Mouse (Mus musculus) forebrain, embryonic 15.5 days (tissue): Measurements from ENCODE around the gene Necap2. TPM values are rescaled to one million over a fixed set of nuclear protein-coding genes. Genes with fewer than 3 reads are reported as not detected.

ENCODE experiments used
- ATAC-seq: fragments of 200-750 bp; cut with Nextera tagmentation; replicated peaks from 2 replicates; pipeline ENCODE4 v1.8.0; 2017; ENCODE audit warnings: mild to moderate bottlenecking, moderate TSS enrichment, moderate library complexity
- H3K27ac ChIP-seq: fragments of 300-500 bp; sonication (generic); replicated peaks from 2 replicates; pipeline ENCODE4 v1.5.1; 2015; ENCODE audit warnings: mild to moderate bottlenecking, inconsistent platforms
- H3K27me3 ChIP-seq: fragments of 300-500 bp; sonication (generic); 2 replicates; pipeline ENCODE4 v1.6.1; 2015; ENCODE audit warnings: inconsistent platforms
- H3K36me3 ChIP-seq: fragments of 300-500 bp; sonication (generic); 2 replicates; pipeline ENCODE4 v1.6.1; 2015; ENCODE audit warnings: mild to moderate bottlenecking, inconsistent platforms
- H3K4me1 ChIP-seq: fragments of 300-500 bp; sonication (generic); 2 replicates; pipeline ENCODE4 v1.6.1; 2015; ENCODE audit warnings: inconsistent platforms
- H3K4me2 ChIP-seq: fragments of 300-500 bp; sonication (generic); replicated peaks from 2 replicates; pipeline ENCODE4 v1.6.1; 2015; ENCODE audit warnings: mild to moderate bottlenecking, inconsistent platforms
- H3K4me3 ChIP-seq: fragments of 300-500 bp; sonication (generic); 2 replicates; pipeline ENCODE4 v1.5.1; 2015; ENCODE audit warnings: mild to moderate bottlenecking, inconsistent platforms
- H3K9ac ChIP-seq: fragments of 300-500 bp; sonication (generic); replicated peaks from 2 replicates; pipeline ENCODE4 v1.6.1; 2015; ENCODE audit warnings: mild to moderate bottlenecking, inconsistent platforms
- H3K9me3 ChIP-seq: fragments of 300-500 bp; sonication (generic); 2 replicates; pipeline ENCODE4 v1.6.1; 2016; ENCODE audit warnings: inconsistent platforms
- WGBS: fragments of 180-500 bp; shearing (Covaris S2); methylation state at CpG from one replicate; pipeline ENCODE4 v1.1.7; 2015; ENCODE audit warnings: mixed read lengths; 5-methylcytosine and 5-hydroxymethylcytosine counted together
- polyA plus RNA-seq: library from polyadenylated mRNA; unstranded; fragments of >200 nt; fragmentation: Nextera tagmentation; extraction: Ambion mirVana; gene quantifications from 2 replicates; pipeline ENCODE4 v1.2.1, GENCODE M21; 2015

Gene Necap2
- polyA plus RNA-seq, 1 experiment from 2014 or later: 55.8 TPM

- Histone ChIP-seq H3K9ac (peak overlapping the region; percentile 25; the same call in 1 of the 2 replicates), H3K4me1 (peaks cover 50% of the 10 kb centered on the region), H3K4me3 (no peak overlapping the region), H3K4me2 (peak overlapping the region; percentile 7; the same call in 1 of the 2 replicates), H3K27me3 (no peaks in the 10 kb centered on the region), H3K9me3 (no peaks in the 10 kb centered on the region), H3K36me3 (peaks cover 7% of the 10 kb centered on the region), H3K27ac (peak overlapping the region; percentile 92)
- ATAC-seq: peak; percentile 73
- WGBS: 15% methylated on average over 14 of the region's 14 CpGs
These were observed 57.1 kb downstream of the Necap2 start for GRCm38 (mm10) chr4:141020811-141021613.

- Histone ChIP-seq H3K4me1 (peaks cover 54% of the 10 kb centered on the region), H3K9ac (peak overlapping the region; percentile 25; the same call in 1 of the 2 replicates), H3K27ac (peak overlapping the region; percentile 92), H3K36me3 (peaks cover 15% of the 10 kb centered on the region), H3K4me2 (no peak overlapping the region), H3K27me3 (no peaks in the 10 kb centered on the region), H3K4me3 (no peak overlapping the region), H3K9me3 (no peaks in the 10 kb centered on the region)
- 62% methylated on average over 17 of the region's 17 CpGs for WGBS
- ATAC-seq: no peak
These were observed 57.9 kb downstream of the Necap2 start for GRCm38 (mm10) chr4:141020220-141020619.

- H3K9ac ChIP-seq: no peak overlapping the region
- no peak overlapping the region for H3K4me3 ChIP-seq
- no peak for ATAC-seq
- peaks cover 35% of the 10 kb centered on the region for H3K36me3 ChIP-seq
- 72% methylated on average over 29 of the region's 29 CpGs for WGBS
- H3K4me1 ChIP-seq: peaks cover 71% of the 10 kb centered on the region
- H3K27ac ChIP-seq: peak overlapping the region; percentile 42; the same call in 1 of the 2 replicates
- no peak overlapping the region for H3K4me2 ChIP-seq
- H3K27me3 ChIP-seq: no peaks in the 10 kb centered on the region
- no peaks in the 10 kb centered on the region for H3K9me3 ChIP-seq
These were observed 60.3 kb downstream of the Necap2 start for GRCm38 (mm10) chr4:141017657-141018436.

Other genes starting within 250 kb of the Necap2 start
- not detected in 2 replicates for gene Padi1, start 232.6 kb downstream of the Necap2 start, polyA plus RNA-seq
- gene Padi2, start 172.0 kb downstream of the Necap2 start, polyA plus RNA-seq: 0.34 and 0.90 TPM in 2 replicates
- 428 and 441 TPM in 2 replicates for gene Sdhb, start 117.2 kb downstream of the Necap2 start, polyA plus RNA-seq
- 123 and 127 TPM in 2 replicates for gene Atp13a2, start 91.5 kb downstream of the Necap2 start, polyA plus RNA-seq
- gene Mfap2, start 67.9 kb downstream of the Necap2 start, polyA plus RNA-seq: 215 and 229 TPM in 2 replicates
- 8.3 and 10.2 TPM in 2 replicates for gene Crocc, start 17.8 kb downstream of the Necap2 start, polyA plus RNA-seq
- gene Spata21, start 10.0 kb upstream of the Necap2 start, polyA plus RNA-seq: 0.53 TPM in 1 of 2 replicates, not detected in the other
- gene Szrd1, start 61.4 kb upstream of the Necap2 start, polyA plus RNA-seq: 26.3 and 30.9 TPM in 2 replicates
- 25.0 and 26.5 TPM in 2 replicates for gene Fbxo42, start 69.6 kb upstream of the Necap2 start, polyA plus RNA-seq
- gene Rsg1, start 135.6 kb upstream of the Necap2 start, polyA plus RNA-seq: 8.4 and 10.9 TPM in 2 replicates
- gene Arhgef19, start 161.1 kb upstream of the Necap2 start, polyA plus RNA-seq: 1.3 TPM in 2 replicates
- 1.0 and 1.1 TPM in 2 replicates for gene Epha2, start 222.9 kb upstream of the Necap2 start, polyA plus RNA-seq